Mouse (Mus musculus) cerebellum, postnatal 10 days (tissue): ENCODE data around the gene Gm20388.

Source experiments
- DNase-seq, 2 experiments: peaks; one replicate each; pipeline ENCODE4 v3.0.0; 2021; ENCODE audit warnings: mixed read lengths in 2 of 2

Gene Gm20388

GRCm38 (mm10) chr8:120737166-120737565 is 826.5 kb downstream of the Gm20388 start:
- no peak for DNase-seq

DNA sequence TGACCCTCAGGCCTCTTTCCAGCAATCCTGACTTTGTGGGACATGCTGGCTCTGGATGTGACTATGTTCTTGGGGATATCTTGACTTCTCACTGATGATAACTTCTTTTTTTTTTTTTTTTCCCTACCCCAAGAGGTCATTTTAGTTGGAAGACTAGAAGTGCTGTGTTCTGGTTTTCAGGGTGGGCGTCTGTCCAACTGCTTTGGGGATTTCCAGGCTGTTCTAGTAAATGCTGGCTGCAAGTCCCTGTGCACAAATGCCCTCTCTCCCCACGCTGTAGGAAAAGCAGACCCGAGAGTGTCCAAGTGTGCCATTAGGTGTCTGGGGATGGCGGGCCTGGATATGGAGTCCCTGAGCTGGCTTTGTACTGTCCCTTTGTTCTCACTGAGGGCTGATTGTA is 828.1 kb downstream of the Gm20388 start:
- peak; percentile 45 to 47 for DNase-seq

DNA sequence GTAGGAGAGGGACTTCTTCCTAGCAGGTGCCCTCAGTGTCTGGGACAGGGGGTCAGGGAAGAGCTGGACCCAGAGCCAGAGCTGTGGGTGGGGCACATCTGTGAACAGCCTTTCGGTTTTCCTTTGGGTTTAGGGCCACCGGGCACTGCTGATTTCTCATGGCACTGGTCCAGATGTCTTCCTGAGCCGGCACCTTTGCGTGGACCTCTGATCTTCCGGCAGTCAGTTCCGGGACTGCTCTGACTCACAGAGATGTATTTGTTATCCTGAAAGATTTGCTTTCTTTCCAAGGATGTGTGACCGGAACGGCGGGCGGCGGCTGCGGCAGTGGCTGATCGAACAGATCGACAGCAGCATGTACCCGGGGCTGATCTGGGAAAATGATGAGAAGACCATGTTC is 828.9 kb downstream of the Gm20388 start:
- no peak for DNase-seq

GRCm38 (mm10) chr8:120740579-120740978 is 829.9 kb downstream of the Gm20388 start:
- DNase-seq: no peak

DNA sequence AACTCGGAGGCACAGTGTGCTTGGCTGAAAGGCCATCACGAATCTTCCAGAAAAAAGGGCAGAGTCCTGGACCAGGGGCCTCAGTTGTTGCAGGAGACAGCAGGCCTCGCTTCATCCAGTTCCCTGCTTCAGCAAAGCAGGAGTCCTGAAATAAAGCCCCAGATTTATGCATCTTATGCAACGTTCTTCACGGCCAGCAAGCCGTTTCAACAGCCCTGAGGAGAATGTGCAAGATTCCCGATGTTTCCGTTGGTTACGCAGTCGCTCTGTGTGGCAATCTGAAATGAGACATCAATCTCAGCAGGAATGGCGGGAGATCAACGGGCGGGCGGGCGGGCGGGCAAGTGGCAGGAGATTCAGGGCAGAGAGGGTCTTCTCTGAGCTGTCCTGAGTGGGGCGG is 830.4 kb downstream of the Gm20388 start:
- no peak for DNase-seq

DNA sequence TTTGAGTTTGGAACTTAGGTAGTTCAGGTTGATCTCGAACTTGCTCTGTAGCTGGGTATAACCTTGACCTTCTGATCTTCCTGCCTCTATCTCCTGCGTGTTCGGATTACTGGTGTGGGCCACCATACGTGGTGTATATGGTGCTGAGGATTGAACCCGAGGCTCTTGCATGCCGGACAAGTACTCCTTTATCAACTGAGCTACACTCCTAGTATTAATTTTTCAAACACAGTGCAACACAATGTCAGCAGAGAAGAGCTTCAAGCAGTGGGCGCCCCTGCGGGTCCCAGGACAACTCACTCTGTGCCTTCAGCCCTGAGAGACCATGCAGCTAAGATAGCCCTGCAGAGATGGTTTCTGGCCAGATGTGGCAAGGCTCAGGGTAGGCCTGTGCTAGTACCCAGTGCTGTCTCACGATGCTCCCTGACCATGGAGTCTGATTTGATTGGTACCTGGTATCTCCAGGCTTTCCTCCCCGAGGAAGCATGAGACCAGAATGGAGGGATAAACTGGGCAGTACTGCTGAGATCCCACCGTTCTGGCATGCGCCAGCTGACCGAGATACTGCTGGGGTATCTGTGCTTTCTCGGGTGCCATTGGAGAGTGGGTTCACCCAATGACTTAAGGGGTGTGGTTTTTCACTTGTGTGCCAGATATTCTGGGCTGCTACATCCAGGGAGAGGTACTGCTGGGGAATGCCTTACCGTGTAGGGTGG is 831.3 kb downstream of the Gm20388 start:
- no peak for DNase-seq

DNA sequence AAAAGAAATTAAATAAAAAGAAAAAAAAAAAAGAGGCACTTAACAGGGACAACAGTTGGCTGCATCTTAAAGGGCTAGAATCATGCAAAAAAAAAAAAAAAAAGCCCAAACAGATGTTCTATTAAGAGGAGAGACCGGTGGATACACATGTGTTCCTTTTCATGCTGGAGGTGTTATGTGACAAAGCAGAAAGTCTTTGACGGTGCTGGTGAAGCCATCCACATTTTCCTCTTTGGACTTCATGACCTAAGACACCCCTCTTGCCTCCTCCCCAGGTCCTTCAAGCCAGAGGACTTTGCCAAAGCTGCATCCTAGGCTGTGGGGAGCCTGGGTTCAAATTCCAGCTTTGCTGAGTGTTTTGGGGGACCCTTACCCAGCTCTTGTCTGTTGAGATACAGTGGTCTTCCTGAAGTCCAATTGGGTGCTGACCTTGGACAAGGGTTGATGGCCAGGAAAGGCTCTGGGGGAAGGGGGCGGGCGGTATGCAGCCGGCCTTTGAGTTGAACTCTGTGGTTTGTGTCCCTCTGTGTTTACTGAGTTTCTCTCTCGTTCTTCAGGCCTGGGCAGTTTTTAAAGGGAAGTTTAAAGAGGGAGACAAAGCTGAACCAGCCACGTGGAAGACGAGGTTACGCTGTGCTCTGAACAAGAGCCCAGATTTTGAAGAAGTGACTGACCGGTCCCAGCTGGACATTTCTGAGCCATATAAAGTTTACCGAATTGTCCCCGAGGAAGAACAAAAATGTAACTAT is 832.7 kb downstream of the Gm20388 start:
- no peak for DNase-seq

GRCm38 (mm10) chr8:120743898-120744290 is 833.3 kb downstream of the Gm20388 start:
- DNase-seq: no peak

DNA sequence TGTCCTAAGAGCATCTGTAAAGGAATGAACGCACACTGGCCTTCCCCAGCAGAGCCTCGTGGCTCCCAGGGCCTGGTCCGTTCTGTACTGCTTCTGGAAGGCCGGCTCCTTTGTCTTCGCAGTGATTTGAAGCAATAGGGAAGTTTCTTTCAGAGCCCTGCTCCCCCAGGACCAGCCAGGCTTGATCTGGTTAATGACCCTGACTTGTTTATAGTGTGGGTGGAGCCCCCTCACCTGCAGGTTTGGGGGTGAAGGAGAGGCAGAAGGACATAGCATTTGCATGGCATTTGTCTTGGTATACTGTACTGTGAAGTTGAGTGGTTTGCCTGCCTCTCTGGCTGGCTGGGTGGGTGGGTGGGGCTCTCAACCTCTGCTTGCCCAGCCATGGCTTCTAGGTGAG is 833.8 kb downstream of the Gm20388 start:
- DNase-seq: no peak

DNA sequence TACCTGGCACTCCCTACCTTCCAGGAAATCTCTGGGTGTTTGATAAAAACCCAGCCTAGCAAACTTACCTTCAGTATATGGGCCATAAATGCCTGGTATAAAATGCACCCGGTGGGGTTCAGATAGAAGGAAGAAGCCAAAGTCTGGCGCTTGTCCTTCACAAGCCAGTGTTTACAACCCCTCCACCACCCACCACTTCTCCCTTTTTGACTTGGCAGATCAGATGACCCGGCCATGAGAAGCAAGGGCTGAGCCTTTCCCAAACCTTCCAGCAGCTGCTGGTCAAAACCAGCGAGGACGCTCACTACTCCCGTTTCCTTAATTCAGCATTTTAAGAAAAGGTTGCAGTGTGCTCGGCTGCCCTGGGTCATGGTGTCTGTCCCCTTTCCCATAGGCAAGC is 834.6 kb downstream of the Gm20388 start:
- no peak for DNase-seq

DNA sequence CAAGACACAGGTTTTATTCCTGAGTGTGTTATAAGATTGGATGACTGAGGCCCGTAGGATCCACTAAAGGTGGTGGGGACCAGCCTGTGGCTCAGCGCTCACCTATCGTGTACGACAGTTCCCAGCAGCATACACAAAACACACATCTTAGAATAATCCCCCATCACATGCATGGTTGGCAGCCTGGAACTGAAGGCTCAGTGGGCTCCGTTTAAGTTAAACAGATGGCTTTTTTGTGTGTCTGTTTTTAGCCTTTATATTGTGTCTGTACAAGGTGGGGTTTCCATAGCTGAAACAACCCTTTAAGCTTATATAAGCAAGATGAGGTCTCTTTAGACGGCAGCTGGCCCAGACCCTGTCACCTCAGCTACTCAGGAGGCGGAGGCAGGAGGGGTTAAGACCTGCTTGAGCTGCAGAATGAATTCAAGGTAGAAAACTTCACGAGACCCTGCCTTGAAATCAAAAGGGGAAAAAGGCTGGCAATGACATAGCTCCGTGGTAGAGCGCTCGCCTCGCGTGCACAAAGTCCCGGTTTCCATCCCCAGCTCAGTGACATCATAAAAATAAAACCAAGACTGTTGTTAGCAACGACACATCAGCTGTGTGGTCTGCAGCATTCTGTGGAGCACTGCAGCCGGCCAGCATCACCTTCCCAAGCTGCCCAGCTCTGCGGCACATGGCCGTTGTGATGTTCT is 835.5 kb downstream of the Gm20388 start:
- DNase-seq: no peak

DNA sequence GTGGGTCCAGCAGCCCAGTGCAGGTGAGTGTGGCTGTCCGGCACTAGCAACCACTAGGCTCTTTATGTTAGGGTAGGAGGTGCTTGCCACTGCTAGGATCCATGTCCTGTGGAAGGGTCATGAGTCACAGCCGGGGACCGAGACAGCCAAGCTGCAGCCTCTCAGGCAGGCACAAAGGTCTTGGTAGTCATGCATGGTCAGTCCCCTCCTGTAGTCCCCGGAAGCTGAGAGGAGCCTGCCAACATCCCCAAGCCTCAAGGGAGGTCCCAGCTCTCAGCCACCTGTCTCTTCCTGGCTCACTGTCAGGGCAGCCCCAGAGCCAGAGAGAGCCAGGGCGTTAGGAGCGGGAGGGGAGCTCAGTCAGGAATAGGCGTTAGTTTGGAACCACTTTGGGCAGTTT is 836.6 kb downstream of the Gm20388 start:
- peak; percentile 54 to 66 for DNase-seq

GRCm38 (mm10) chr8:120750616-120751015 is 840.0 kb downstream of the Gm20388 start:
- no peak for DNase-seq

GRCm38 (mm10) chr8:120751226-120752081 is 840.8 kb downstream of the Gm20388 start:
- no peak for DNase-seq

DNA sequence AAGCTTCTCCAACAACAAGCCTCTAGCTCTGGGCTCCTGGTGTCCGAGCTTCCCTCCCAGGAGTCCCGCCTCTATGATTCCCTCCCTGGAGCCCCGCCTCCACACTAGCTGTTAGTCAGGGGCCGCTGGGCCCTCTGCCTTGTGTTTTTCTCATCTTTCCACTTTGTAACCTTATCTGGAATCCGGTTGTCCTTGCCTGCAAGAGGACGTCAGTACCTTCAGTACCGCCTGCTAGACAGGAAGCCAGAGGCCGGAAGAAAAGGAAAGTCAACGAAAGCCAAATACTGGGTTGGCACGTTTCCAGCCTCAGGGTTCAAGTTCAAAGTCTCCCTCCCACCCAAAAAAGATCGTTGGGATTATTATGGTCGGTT is 841.4 kb downstream of the Gm20388 start:
- peak in 1 of 2 experiments; percentile 34 for DNase-seq

DNA sequence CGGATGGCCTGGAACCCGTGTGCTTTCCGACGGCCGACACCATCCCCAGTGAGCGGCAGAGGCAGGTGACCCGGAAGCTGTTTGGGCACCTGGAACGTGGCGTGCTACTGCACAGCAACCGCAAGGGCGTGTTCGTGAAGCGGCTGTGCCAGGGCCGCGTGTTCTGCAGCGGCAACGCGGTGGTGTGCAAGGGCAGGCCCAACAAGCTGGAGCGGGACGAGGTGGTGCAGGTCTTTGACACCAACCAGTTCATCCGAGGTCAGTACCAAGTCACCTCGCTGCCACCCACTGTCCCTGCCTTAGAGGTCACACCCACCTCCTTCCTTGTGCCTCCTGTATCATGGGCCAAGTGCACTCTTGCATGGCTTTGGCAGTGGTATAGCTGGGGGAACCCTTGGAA is 842.8 kb downstream of the Gm20388 start:
- no peak for DNase-seq

- DNase-seq: no peak
These were observed 845.0 kb downstream of the Gm20388 start for GRCm38 (mm10) chr8:120755306-120756297.

DNA sequence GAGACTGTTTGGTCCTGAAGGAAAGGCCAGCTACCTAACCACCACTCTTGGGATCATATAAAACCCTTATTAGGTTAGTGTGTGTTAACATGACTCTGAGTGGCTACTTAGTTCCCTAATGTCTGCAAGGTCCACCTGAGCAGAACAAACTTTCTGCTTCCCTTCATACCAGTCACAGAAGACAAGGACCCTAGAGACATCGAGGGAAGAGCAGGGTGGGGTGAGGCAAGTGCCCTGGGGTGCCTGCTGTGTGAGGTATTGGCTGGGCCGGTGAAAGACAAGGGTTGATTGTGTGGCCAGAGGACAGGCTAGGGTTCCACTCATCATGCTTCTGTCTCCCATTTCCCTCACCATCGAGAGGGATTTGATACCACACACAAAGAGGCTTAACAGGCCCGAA is 847.4 kb downstream of the Gm20388 start:
- DNase-seq: no peak

- no peak for DNase-seq
These were observed 849.2 kb downstream of the Gm20388 start for GRCm38 (mm10) chr8:120759847-120760246.

DNA sequence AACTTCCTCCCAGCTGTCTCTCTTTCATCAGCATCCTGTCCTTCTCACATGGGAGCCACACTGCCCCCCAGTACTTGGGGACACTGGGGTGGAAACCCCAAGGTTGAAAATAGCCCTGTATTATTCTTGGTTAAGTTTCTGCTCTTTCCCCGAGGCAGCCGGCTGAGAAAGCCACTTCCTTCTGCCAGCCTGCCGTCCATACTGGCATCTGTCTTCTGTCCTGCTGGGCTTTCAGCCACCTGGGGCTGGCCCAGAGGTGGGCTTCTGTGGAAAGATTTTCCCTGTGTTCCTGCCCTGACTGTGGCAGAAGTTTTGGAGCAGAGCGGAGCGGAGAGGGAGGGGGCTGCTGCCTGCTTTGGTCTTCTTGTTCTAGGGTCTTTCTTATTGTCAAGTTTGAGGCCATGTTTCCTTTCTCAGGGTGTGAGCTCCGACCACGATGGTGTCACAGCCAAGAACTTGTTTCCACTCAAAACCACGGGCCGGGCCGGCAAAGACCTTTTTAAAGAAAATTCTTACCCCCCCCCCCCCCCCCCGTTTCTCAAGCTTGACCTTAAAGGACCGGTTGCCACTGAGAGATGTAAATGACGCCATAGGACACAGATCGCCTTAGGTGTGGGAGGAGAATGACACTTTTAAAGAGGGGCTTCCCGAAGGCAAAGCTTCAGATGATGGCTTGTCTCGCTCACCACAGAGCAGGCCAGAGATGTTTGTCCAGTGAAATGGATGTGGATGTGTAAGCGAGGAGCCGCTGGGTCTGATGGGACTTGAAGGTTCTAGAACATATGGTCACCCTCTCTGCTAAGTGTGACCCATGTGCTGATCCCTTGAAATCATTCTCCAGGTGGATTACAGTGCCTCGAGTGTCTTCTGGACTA is 849.9 kb downstream of the Gm20388 start:
- DNase-seq: no peak

- DNase-seq: no peak
These were observed 852.6 kb downstream of the Gm20388 start for GRCm38 (mm10) chr8:120763267-120763666.
